Mouse (Mus musculus) CD4-positive, CD25-positive, alpha-beta regulatory T cell, adult 4 months (primary cell): ENCODE results near the gene Nfyb. TPM values are rescaled to one million over a fixed set of nuclear protein-coding genes. Genes with fewer than 3 reads are reported as not detected.

Experiments
- ATAC-seq: one replicate; pipeline ENCODE4 v1.8.0; 2017
- polyA plus RNA-seq, 2 experiments: library from polyadenylated mRNA; unstranded; fragments of 100-300 nt; shearing (Covaris generic); gene quantifications; one replicate each; pipeline ENCODE4 v1.2.1; 2017

The Nfyb gene
- polyA plus RNA-seq, 2 experiments from 2014 or later = 72.3 to 84.2 TPM

- no peak for ATAC-seq
These were observed 21.4 kb downstream of the Nfyb start for GRCm38 (mm10) chr10:82742578-82742977.

- no peak for ATAC-seq
These were observed 22.1 kb downstream of the Nfyb start for GRCm38 (mm10) chr10:82741876-82742275.

GRCm38 (mm10) chr10:82741354-82741753 is 22.6 kb downstream of the Nfyb start:
- no peak for ATAC-seq

GRCm38 (mm10) chr10:82699296-82699941 is 64.5 kb downstream of the Nfyb start:
- peak; percentile 53 for ATAC-seq

- ATAC-seq = peak; percentile 82
These were observed 65.2 kb downstream of the Nfyb start for GRCm38 (mm10) chr10:82698712-82699261.

Other genes starting within 250 kb of the Nfyb start
- gene 1190007I07Rik, start 140.9 kb downstream of the Nfyb start, polyA plus RNA-seq = 10 to 100 TPM; 22.2 to 27.0 TPM
- 10 to 100 TPM; 23.4 to 40.3 TPM for gene Tdg, start 134.3 kb downstream of the Nfyb start, polyA plus RNA-seq
- 1 to 10 TPM; 2.1 to 2.9 TPM for gene Glt8d2, start 73.5 kb downstream of the Nfyb start, polyA plus RNA-seq
- gene Hcfc2, start 68.0 kb downstream of the Nfyb start, polyA plus RNA-seq = 10 to 100 TPM; 22.7 to 24.9 TPM
- gene Txnrd1, start 69.8 kb upstream of the Nfyb start, polyA plus RNA-seq = 10 to 100 TPM; 17.5 to 20.6 TPM
- gene Eid3, start 102.5 kb upstream of the Nfyb start, polyA plus RNA-seq = under 1 TPM; 0.58 to 0.98 TPM
- gene Chst11, start 221.4 kb upstream of the Nfyb start, polyA plus RNA-seq = under 1 TPM; 0.24 to 0.72 TPM